Mouse (Mus musculus): ENCODE results near the gene Smyd2. TPM values are rescaled to one million over a fixed set of nuclear protein-coding genes. Genes with fewer than 3 reads are reported as not detected.

Gene Smyd2
- polyA plus RNA-seq, 1 experiment from 2014 or later: 80.3 TPM

DNA sequence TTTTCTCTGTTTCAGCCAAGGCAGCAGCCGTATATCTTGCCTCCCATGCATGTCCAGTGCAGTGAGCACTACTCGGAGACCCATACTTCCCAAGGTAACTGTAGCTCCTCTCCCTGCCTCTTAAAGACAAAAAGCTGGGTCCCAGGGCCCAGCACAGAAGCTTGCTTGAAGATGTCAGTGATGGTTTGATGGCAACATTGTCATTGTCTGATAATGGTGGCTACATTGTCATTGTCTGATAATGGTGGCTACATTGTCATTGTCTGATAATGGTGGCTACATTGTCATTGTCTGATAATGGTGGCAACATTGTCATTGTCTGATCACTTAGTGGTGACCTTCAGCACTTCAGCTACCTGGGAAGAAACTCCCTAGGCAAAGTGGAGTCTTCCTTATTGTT, 75.8 kb downstream of the Smyd2 start:
- Histone ChIP-seq H3K4me1 (replicated peaks; ENCODE audit: control insufficient read depth, insufficient read depth, low read length) (no peaks in the 10 kb centered on the region), H3K4me3 (ENCODE audit: low read length) (no peak overlapping the region), H3K36me3 (ENCODE audit: control insufficient read depth, insufficient read depth, low read length) (peaks cover 16% of the 10 kb centered on the region), H3K9ac (ENCODE audit: low read length) (no peak overlapping the region), H3K27ac (ENCODE audit: low read length) (no peak overlapping the region), H3K4me2 (ENCODE audit: low read depth, low read length) (no peak overlapping the region), H3K9me3 (ENCODE audit: control insufficient read depth, low read length) (no peaks in the 10 kb centered on the region), H3K27me3 (ENCODE audit: control insufficient read depth, insufficient read depth, low read depth, low read length) (no peaks in the 10 kb centered on the region)
- WGBS: 85% methylated on average over 2 of the region's 2 CpGs
- ATAC-seq (ENCODE audit: low read depth): no peak

DNA sequence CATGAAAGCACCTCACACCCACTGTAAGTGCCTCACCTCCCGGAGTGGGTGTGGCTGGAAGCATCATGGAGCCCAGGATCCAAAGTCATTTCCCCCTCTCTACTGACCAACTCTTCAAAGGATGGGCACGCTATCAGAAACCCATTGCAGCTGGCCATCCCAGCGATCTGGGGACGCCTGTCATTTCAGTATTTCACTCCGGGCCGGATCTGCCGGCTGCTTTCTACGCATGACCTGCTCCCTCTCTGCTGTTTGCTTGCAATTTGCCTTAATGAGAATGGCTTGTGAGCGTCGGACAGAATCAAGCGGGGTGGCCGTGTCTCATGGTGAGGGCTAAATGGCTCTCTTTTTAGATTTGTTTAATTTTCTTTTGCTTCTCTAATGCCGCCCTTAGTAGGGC, 88.0 kb downstream of the Smyd2 start:
- Histone ChIP-seq H3K36me3 (ENCODE audit: control insufficient read depth, insufficient read depth, low read length) (no peaks in the 10 kb centered on the region; the same call in 1 of the 2 replicates), H3K4me3 (ENCODE audit: low read length) (no peak overlapping the region), H3K9me3 (ENCODE audit: control insufficient read depth, low read length) (no peaks in the 10 kb centered on the region), H3K4me2 (ENCODE audit: low read depth, low read length) (no peak overlapping the region), H3K4me1 (replicated peaks; ENCODE audit: control insufficient read depth, insufficient read depth, low read length) (no peaks in the 10 kb centered on the region), H3K27me3 (ENCODE audit: control insufficient read depth, insufficient read depth, low read depth, low read length) (no peaks in the 10 kb centered on the region), H3K27ac (ENCODE audit: low read length) (no peak overlapping the region), H3K9ac (ENCODE audit: low read length) (no peak overlapping the region)
- no peak for ATAC-seq (ENCODE audit: low read depth)
- 60% methylated on average over 13 of the region's 13 CpGs for WGBS

DNA sequence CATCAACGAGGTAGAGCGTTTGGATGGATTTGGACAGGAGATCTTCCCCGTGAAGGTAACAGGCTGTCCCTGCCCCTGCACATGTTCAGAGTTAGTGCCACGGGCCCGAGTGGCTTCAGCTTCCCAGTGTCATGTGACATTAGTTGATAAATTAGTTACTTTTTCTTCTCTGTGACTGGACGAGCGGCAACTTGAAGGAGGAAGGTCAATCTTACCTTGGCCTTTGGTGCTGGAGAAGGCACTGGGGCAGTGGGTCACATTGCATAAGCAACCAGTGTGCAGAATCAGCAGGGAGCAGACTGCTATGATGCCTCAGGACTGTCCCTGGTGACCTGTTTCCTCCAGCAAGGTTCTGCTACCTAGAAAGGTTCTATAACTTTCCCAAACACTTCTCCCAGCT, 88.8 kb downstream of the Smyd2 start:
- Histone ChIP-seq H3K4me2 (ENCODE audit: low read depth, low read length) (no peak overlapping the region), H3K27me3 (ENCODE audit: control insufficient read depth, insufficient read depth, low read depth, low read length) (no peaks in the 10 kb centered on the region), H3K36me3 (ENCODE audit: control insufficient read depth, insufficient read depth, low read length) (no peaks in the 10 kb centered on the region; the same call in 1 of the 2 replicates), H3K4me3 (ENCODE audit: low read length) (no peak overlapping the region), H3K9me3 (ENCODE audit: control insufficient read depth, low read length) (no peaks in the 10 kb centered on the region), H3K9ac (ENCODE audit: low read length) (no peak overlapping the region), H3K4me1 (replicated peaks; ENCODE audit: control insufficient read depth, insufficient read depth, low read length) (no peaks in the 10 kb centered on the region), H3K27ac (ENCODE audit: low read length) (no peak overlapping the region)
- WGBS: 63% methylated on average over 7 of the region's 7 CpGs
- no peak for ATAC-seq (ENCODE audit: low read depth)

DNA sequence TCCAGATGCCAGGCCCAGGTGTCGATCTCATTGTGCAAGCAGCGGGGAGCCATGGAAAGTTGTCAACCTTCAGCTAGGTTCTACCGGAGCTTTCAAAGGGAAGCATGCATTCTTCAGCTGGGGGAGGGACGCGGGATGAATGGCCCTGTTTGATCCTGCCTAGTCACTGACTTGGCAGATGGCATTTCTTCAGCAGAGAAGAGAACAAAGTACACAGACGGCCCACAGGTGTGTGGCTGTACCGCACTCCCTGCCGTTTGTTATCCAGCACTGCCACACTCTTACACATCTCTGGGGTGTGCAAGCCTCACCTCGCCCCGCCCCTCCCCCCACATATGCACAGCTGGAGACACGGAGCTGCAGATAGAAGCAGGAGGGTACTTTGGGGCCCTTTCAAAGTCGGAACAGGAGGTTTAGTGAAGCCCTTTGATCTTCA, 91.3 kb downstream of the Smyd2 start:
- peak; percentile 67 for ATAC-seq (ENCODE audit: low read depth)
- no peak overlapping the region for H3K27ac ChIP-seq (ENCODE audit: low read length)
- no peaks in the 10 kb centered on the region for H3K27me3 ChIP-seq (ENCODE audit: control insufficient read depth, insufficient read depth, low read depth, low read length)
- peaks cover 5% of the 10 kb centered on the region for H3K36me3 ChIP-seq (ENCODE audit: control insufficient read depth, insufficient read depth, low read length)
- no peaks in the 10 kb centered on the region for H3K4me1 ChIP-seq (replicated peaks; ENCODE audit: control insufficient read depth, insufficient read depth, low read length)
- 14% methylated on average over 12 of the region's 12 CpGs for WGBS
- no peak overlapping the region for H3K4me3 ChIP-seq (ENCODE audit: low read length)
- H3K9ac ChIP-seq (ENCODE audit: low read length): no peak overlapping the region
- H3K4me2 ChIP-seq (ENCODE audit: low read depth, low read length): no peak overlapping the region
- H3K9me3 ChIP-seq (ENCODE audit: control insufficient read depth, low read length): no peaks in the 10 kb centered on the region

Other genes with a start within 250 kb of the Smyd2 start
- 92.2 and 94.9 TPM in 2 replicates for gene Cenpf, start 234.3 kb downstream of the Smyd2 start, polyA plus RNA-seq (2015; fragmentation: Nextera tagmentation; extraction: Ambion mirVana)
- gene Ptpn14, start 194.1 kb downstream of the Smyd2 start, polyA plus RNA-seq (2015; fragmentation: Nextera tagmentation; extraction: Ambion mirVana): 7.4 and 7.9 TPM in 2 replicates
- 1.8 TPM in 2 replicates for gene Prox1, start 248.4 kb upstream of the Smyd2 start, polyA plus RNA-seq (2015; fragmentation: Nextera tagmentation; extraction: Ambion mirVana)

Data from lung, embryonic 16.5 days (tissue).